Mouse (Mus musculus) intestine, embryonic 15.5 days (tissue): ENCODE data around the gene Tmem63c. TPM values are rescaled to one million over a fixed set of nuclear protein-coding genes. Genes with fewer than 3 reads are reported as not detected.

Source experiments
- ATAC-seq: fragments of 200-750 bp; cut with Nextera tagmentation; 2 replicates; pipeline ENCODE4 v1.8.0; 2017; ENCODE audit warnings: moderate TSS enrichment, moderate library complexity
- H3K27ac ChIP-seq: fragments of 300-500 bp; sonication (generic); 2 replicates; pipeline ENCODE4 v1.5.1; 2015; ENCODE audit warnings: mild to moderate bottlenecking, inconsistent platforms
- H3K27me3 ChIP-seq: fragments of 300-500 bp; sonication (generic); replicated peaks from 2 replicates; pipeline ENCODE4 v1.6.1; 2015; ENCODE audit warnings: inconsistent platforms
- H3K36me3 ChIP-seq: fragments of 300-500 bp; sonication (generic); 2 replicates; pipeline ENCODE4 v1.6.1; 2015; ENCODE audit warnings: inconsistent platforms
- H3K4me1 ChIP-seq: fragments of 300-500 bp; sonication (generic); replicated peaks from 2 replicates; pipeline ENCODE4 v1.6.1; 2015; ENCODE audit warnings: inconsistent platforms
- H3K4me2 ChIP-seq: fragments of 300-500 bp; sonication (generic); replicated peaks from 2 replicates; pipeline ENCODE4 v1.6.1; 2015; ENCODE audit warnings: mild to moderate bottlenecking, inconsistent platforms
- H3K4me3 ChIP-seq: fragments of 300-500 bp; sonication (generic); replicated peaks from 2 replicates; pipeline ENCODE4 v1.5.1; 2015; ENCODE audit warnings: inconsistent platforms
- H3K9ac ChIP-seq: fragments of 300-500 bp; sonication (generic); 2 replicates; pipeline ENCODE4 v1.6.1; 2015; ENCODE audit warnings: inconsistent platforms
- H3K9me3 ChIP-seq: fragments of 300-500 bp; sonication (generic); 2 replicates; pipeline ENCODE4 v1.6.1; 2016; ENCODE audit warnings: inconsistent platforms
- WGBS: fragments of 180-500 bp; shearing (Covaris S2); methylation state at CpG from one replicate; pipeline ENCODE4 v1.1.7; 2015; 5-methylcytosine and 5-hydroxymethylcytosine counted together
- polyA plus RNA-seq: library from polyadenylated mRNA; unstranded; fragments of >200 nt; fragmentation: Nextera tagmentation; extraction: Ambion mirVana; gene quantifications from 2 replicates; pipeline ENCODE4 v1.2.1, GENCODE M21; 2015

Tmem63c gene
- polyA plus RNA-seq, 1 experiment from 2014 or later = 0.63 TPM

DNA sequence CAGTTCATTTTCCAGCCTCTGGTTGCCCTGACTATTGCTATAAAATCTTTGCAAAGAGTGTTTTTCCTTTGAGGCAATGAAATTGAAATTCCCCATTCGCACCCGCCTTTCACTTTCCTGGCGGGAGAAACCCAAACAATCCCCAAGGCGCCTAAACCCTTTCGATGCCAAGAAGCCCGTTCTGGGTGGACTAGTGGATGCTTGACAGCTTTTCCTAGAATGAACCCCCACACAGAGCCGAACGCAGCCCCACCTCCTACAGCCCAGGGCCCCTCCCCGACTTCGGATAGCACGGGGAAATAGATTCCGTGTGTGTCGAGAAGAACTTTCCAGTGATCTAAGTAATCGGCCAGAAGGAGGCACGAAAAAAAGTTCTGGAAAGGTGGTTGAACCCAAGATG lies 31.8 kb upstream of the Tmem63c start:
- Histone ChIP-seq H3K36me3 (no peaks in the 10 kb centered on the region), H3K4me2 (peak overlapping the region; percentile 49; the same call in 1 of the 2 replicates), H3K4me1 (peaks cover 8% of the 10 kb centered on the region), H3K9ac (no peak overlapping the region), H3K27me3 (peaks cover 59% of the 10 kb centered on the region), H3K4me3 (peak overlapping the region; percentile 15; the same call in 1 of the 2 replicates), H3K9me3 (no peaks in the 10 kb centered on the region), H3K27ac (no peak overlapping the region)
- WGBS = 6% methylated on average over 15 of the region's 15 CpGs
- ATAC-seq = no peak

DNA sequence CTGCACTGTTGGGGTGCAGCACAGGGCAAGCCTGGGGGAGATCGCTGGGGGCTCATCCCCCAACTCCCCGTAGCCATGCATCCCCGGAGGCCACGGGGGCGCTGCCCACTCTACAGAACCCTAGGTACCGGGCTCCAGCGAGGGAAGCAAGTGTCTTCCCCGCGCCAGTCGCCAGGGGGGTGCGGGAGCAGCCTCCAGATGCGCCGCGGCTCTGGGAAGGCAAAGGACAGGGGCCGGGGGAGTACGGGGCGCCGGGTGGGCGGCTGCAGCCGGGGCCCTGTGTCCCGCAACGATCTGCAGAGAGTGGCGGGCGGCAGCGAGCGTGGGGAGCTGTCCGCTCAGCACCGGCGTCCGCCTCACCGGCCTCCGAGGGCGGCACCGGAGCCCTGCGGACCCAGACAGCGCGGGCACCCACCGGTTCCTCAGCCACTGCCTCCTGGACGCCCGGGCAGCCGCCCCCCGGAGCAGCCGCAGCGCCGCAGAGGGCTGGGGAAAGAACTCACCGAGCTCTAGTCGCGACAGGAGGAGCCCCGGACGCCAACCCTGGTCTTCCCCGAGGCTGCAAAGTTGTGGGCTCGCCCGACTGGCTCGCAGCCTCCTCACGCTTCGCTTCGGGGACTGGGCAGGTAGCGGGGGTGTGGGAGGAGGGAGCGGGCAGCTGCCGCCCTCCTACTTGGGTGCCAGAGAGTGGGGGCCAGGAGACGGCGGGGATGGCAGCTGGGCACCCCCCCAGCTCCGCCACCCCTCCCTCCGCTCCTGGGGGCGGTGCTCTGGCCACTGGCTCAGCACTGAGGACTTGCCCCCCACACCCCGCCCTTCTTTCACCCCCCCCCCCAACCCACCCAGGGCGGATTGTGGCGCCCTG lies 31.0 kb upstream of the Tmem63c start, which contains the start of gene Zdhhc22:
Zdhhc22 (minus strand) TSS at position 541 of the 865 bp plus-strand sequence.
- ATAC-seq = peak; percentile 72
- Histone ChIP-seq H3K4me3 (peak within 1 kb of the TSS; percentile 15), H3K9me3 (no peaks in the 10 kb centered on the region), H3K27me3 (peaks cover 59% of the 10 kb centered on the region), H3K4me1 (peaks cover 8% of the 10 kb centered on the region), H3K27ac (no peak within 1 kb of the TSS), H3K9ac (no peak within 1 kb of the TSS), H3K36me3 (no peaks in the 10 kb centered on the region), H3K4me2 (peak within 1 kb of the TSS; percentile 49)
- under 1% methylated on average over 57 of the region's 68 CpGs for WGBS

DNA sequence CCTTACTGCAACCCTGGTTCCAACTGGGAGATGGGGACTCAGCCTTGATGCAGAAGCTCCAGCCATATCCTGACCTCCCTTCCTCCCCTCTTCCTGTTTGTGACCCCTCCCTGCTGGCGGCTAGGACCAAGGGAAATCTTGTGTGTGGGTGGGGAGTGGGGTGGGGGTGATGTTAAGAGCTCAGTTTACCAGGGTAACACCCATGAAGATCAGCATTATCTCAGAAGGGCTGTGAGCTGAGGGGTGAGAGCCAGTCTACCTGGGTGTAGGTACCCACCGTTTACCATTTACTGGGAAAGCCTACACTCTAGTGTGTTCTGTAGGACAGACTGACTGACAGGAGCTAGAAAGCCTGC lies 30.4 kb upstream of the Tmem63c start:
- H3K4me2 ChIP-seq = peak overlapping the region; percentile 49; the same call in 1 of the 2 replicates
- H3K36me3 ChIP-seq = no peaks in the 10 kb centered on the region
- peaks cover 8% of the 10 kb centered on the region for H3K4me1 ChIP-seq
- no peak overlapping the region for H3K9ac ChIP-seq
- H3K27me3 ChIP-seq = peaks cover 59% of the 10 kb centered on the region
- H3K27ac ChIP-seq = no peak overlapping the region
- H3K4me3 ChIP-seq = no peak overlapping the region
- no peak for ATAC-seq
- 41% methylated on average over 2 of the region's 2 CpGs for WGBS
- no peaks in the 10 kb centered on the region for H3K9me3 ChIP-seq

DNA sequence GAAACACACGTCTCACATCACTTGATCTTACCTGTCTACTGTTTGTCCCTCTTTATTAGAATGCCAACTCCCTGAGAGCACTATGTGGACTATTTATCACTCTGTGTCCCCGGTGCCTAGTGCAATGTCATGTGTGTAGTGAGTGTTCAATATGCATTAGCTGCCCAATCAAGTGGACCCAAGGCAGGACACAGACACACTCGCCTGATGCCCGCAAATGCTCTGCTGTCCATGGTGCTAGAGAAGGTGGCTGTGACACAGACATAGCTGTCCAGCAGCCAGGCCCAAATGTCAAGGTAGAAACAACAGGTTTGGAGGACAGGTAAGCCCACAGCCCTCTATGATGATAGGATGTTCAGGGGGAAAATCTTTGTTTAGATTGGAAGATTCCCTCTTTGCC lies 27.0 kb upstream of the Tmem63c start:
- Histone ChIP-seq H3K36me3 (no peaks in the 10 kb centered on the region), H3K27me3 (peaks cover 37% of the 10 kb centered on the region), H3K9me3 (no peaks in the 10 kb centered on the region), H3K27ac (no peak overlapping the region), H3K4me3 (no peak overlapping the region), H3K4me2 (no peak overlapping the region), H3K9ac (no peak overlapping the region), H3K4me1 (peaks cover 8% of the 10 kb centered on the region)
- WGBS = 31% methylated on average over 4 of the region's 4 CpGs
- ATAC-seq = no peak

DNA sequence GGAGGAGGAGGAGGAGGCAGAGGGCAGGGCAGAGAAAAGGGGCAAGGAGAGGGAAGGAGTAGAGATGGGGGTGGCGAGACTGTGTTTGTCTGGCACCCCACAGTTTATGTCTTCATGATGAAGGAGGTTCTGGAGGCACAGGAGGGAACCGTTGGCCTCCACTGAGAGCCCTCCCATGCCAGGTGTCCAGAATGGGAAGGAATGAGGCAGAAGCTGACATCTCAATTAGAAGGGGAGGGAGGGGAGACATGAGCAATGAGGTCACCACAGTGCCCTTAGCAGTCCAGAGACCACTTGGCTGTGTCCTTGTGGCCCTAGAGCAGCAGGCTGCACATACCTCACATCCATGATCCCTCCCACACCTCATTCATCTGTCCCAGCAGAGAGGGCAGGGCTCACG lies 26.4 kb upstream of the Tmem63c start:
- Histone ChIP-seq H3K4me3 (no peak overlapping the region), H3K4me1 (peaks cover 6% of the 10 kb centered on the region), H3K9ac (no peak overlapping the region), H3K36me3 (no peaks in the 10 kb centered on the region), H3K27me3 (peaks cover 31% of the 10 kb centered on the region), H3K4me2 (no peak overlapping the region), H3K27ac (no peak overlapping the region), H3K9me3 (no peaks in the 10 kb centered on the region)
- no peak for ATAC-seq
- 58% methylated on average over 3 of the region's 3 CpGs for WGBS

DNA sequence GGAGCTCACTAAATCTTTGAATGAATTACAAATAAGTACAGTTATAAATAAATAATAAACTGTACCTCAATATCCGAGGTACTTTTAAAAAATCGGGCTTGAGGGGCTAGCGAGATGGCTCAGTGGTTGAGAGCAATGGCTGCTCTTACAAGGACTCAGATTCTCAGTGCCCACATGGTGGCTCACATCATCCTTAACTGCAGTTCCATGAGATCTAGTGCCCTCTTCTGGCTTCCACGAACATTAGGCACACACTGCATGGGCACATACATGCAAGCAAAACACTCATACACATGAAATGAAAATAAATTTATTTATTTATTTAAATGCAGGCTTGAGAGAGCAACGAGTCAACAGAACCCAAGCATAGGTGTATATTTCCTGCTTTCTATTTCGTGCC lies 25.2 kb upstream of the Tmem63c start:
- no peak for ATAC-seq
- Histone ChIP-seq H3K36me3 (no peaks in the 10 kb centered on the region), H3K9me3 (no peaks in the 10 kb centered on the region), H3K27ac (no peak overlapping the region), H3K9ac (no peak overlapping the region), H3K4me1 (no peaks in the 10 kb centered on the region), H3K4me3 (no peak overlapping the region), H3K27me3 (peaks cover 19% of the 10 kb centered on the region), H3K4me2 (no peak overlapping the region)
- WGBS = 76% methylated on average over 6 of the region's 6 CpGs

DNA sequence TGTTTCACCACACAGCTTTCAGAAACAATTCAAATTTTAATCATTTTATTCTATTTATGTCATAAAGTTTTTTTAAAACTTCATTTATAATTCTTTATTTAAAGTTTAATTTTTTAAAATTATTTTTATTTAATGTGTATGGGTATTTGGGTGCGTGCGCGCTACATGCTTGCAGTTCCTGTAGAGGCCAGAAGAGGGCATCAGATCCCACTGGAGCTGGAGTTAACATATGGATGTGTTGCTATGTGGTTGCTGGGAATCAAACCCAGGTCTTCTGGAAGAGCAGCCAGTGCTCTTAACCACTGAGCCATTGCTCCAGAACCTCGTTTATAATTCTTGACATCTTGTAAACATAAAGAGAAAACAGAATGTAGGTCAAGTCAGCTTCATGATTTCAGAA lies 22.4 kb upstream of the Tmem63c start:
- Histone ChIP-seq H3K4me2 (no peak overlapping the region), H3K27me3 (peaks cover 2% of the 10 kb centered on the region; the same call in 1 of the 2 replicates), H3K9me3 (no peaks in the 10 kb centered on the region), H3K4me1 (no peaks in the 10 kb centered on the region), H3K4me3 (no peak overlapping the region), H3K36me3 (no peaks in the 10 kb centered on the region), H3K27ac (no peak overlapping the region), H3K9ac (no peak overlapping the region)
- no peak for ATAC-seq
- WGBS = 76% methylated on average over 4 of the region's 4 CpGs

DNA sequence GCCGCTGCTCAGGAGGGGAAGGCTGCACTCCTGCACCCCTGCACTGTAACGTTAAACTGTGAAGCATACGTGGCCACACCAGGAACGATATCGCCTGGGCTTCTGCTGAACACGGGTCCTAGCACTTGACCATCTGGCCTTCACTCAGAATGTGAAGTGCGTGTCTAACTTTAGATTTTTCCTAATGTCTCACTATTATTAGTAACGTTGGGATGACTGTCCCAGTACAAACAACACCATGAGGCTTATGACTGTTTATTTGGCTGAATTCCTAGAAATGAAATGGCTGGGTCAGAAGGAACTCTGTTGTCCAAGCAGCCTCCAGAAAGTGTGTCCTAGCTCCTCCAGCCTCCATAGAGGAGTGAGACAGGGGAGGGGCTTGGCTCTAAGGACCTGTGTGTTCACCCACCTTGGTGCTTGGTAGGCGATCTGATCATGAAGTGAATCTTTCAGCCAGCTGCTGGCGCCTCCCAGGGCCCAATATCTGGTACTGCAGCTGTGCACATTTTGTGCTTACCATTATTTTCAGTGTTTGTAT lies 21.8 kb upstream of the Tmem63c start:
- H3K4me3 ChIP-seq = no peak overlapping the region
- H3K4me1 ChIP-seq = no peaks in the 10 kb centered on the region
- no peak overlapping the region for H3K27ac ChIP-seq
- 65% methylated on average over 10 of the region's 10 CpGs for whole genome bisulfite sequencing
- H3K4me2 ChIP-seq = no peak overlapping the region
- H3K36me3 ChIP-seq = no peaks in the 10 kb centered on the region
- no peak for ATAC-seq
- no peaks in the 10 kb centered on the region for H3K27me3 ChIP-seq
- H3K9me3 ChIP-seq = no peaks in the 10 kb centered on the region
- H3K9ac ChIP-seq = no peak overlapping the region

DNA sequence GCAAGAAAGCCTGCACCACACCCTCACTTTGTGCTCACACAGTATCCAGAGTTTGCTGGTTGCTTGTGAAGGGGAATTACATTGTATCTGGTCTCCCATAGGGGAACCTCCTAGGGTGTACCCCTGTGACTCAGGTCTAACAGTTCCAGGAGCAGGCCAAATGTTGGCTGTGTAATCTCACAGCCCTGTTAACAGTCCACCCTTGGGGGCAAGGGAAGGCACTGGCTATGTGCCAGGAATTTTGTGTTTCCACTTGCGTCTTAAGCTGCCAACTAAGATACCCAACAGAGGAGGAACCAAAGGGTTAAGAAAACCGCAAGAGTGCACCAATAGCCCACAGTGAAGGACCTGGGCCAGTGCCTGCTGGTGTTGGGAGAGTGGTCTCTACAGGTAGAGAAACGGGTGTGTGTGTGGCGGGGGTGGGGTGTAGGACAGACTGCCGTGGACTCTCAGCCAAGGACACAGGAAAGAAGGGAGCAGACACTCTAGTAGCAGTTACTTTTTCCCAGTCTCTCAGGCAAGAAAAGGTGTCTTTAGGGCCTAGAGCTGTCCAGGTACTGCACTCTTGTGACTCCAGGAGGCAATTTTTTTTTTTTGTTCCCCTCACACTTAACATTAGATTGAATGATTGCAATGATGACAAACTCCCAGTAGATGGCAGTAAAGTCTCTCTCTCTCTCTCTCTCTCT lies 20.8 kb upstream of the Tmem63c start:
- Histone ChIP-seq H3K4me3 (no peak overlapping the region), H3K9me3 (no peaks in the 10 kb centered on the region), H3K36me3 (no peaks in the 10 kb centered on the region), H3K9ac (no peak overlapping the region), H3K4me1 (no peaks in the 10 kb centered on the region), H3K4me2 (no peak overlapping the region), H3K27ac (no peak overlapping the region), H3K27me3 (no peaks in the 10 kb centered on the region)
- WGBS = 58% methylated on average over 5 of the region's 5 CpGs
- ATAC-seq = no peak; the same call in 1 of the 2 replicates

DNA sequence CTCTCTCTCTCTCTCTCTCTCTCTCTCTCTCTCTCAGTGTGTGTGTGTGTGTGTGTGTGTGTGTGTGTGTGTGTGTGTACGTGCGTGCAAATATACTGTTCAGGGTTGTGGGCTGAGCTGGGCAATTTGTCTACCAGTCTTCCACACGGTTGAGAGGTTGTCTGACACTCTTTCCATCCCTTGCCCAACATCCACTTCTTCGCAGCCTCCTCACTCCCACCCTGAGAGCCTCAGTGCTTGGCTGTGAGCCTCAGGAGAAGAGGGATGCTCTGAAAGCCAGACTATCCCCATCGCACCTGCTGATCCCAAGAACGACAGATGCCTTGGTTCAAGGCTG lies 20.3 kb upstream of the Tmem63c start:
- H3K27me3 ChIP-seq = no peaks in the 10 kb centered on the region
- WGBS = 45% methylated on average over 6 of the region's 6 CpGs
- H3K4me1 ChIP-seq = no peaks in the 10 kb centered on the region
- no peak overlapping the region for H3K4me2 ChIP-seq
- no peaks in the 10 kb centered on the region for H3K36me3 ChIP-seq
- H3K9me3 ChIP-seq = no peaks in the 10 kb centered on the region
- no peak for ATAC-seq
- no peak overlapping the region for H3K27ac ChIP-seq
- H3K4me3 ChIP-seq = no peak overlapping the region
- no peak overlapping the region for H3K9ac ChIP-seq

DNA sequence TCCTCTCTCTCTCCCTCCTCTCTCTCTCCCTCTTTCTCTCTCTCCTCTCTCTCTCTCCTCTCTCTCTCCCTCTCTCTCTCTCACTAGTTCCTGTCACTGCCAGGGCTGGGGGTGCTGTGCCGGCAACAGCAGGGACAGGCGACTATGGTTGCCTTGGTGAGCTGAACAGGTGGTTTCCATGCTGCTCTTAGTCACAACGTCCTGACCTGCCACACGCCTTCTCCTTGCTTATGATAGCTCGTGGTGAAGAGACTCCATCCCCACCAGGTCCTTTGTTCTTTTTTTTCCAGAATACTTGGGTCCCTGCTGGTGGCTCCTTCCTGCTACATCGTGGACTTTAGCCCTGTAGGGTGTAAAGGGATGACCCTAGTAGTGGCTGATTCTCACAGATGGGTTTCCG lies 18.9 kb upstream of the Tmem63c start:
- no peaks in the 10 kb centered on the region for H3K36me3 ChIP-seq
- H3K9me3 ChIP-seq = no peaks in the 10 kb centered on the region
- H3K4me2 ChIP-seq = no peak overlapping the region
- H3K9ac ChIP-seq = no peak overlapping the region
- 58% methylated on average over 7 of the region's 7 CpGs for WGBS
- H3K27me3 ChIP-seq = no peaks in the 10 kb centered on the region
- no peak overlapping the region for H3K4me3 ChIP-seq
- H3K27ac ChIP-seq = no peak overlapping the region
- no peaks in the 10 kb centered on the region for H3K4me1 ChIP-seq
- no peak for ATAC-seq

DNA sequence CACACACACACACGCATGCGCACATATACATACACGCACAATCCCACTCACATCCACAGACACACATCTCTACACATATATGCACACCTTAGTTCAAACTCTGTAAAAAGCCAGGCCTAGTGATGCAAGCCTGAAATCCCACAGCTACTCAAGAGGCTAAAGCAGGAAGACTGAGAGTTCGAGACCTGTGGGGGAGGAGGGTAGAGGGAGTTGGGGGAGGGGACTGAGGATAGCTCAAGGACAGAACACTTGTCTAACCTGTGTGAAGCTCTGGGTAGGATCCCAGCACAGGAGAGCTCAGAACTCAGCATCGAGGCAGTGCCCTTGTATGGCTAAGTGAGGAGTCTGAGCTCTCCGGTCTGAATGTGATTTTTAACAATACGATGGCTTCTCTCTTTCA lies 18.3 kb upstream of the Tmem63c start:
- no peak overlapping the region for H3K4me3 ChIP-seq
- no peaks in the 10 kb centered on the region for H3K9me3 ChIP-seq
- WGBS = 72% methylated on average over 7 of the region's 7 CpGs
- H3K4me1 ChIP-seq = no peaks in the 10 kb centered on the region
- H3K27me3 ChIP-seq = no peaks in the 10 kb centered on the region
- no peak overlapping the region for H3K27ac ChIP-seq
- no peak for ATAC-seq
- no peaks in the 10 kb centered on the region for H3K36me3 ChIP-seq
- no peak overlapping the region for H3K9ac ChIP-seq
- no peak overlapping the region for H3K4me2 ChIP-seq
